Mouse (Mus musculus): Measurements from ENCODE around the gene Slc38a10. TPM values are rescaled to one million over a fixed set of nuclear protein-coding genes. Genes with fewer than 3 reads are reported as not detected.

The Slc38a10 gene
- polyA plus RNA-seq (2015; fragmentation: Nextera tagmentation; extraction: Ambion mirVana): 36.1 and 43.6 TPM in 2 replicates

GRCm38 (mm10) chr11:120151113-120151494 is at the start of gene Slc38a10:
Slc38a10 (minus strand) TSS chr11:120151346.

GRCm38 (mm10) chr11:120098588-120099511 is 52.3 kb downstream of the Slc38a10 start, which contains the start of the genes Tepsin and Ndufaf8:
Tepsin (minus strand) TSS chr11:120098731.
Ndufaf8 (plus strand) TSS chr11:120098928.

GRCm38 (mm10) chr11:120086702-120087152 is 64.4 kb downstream of the Slc38a10 start, which contains the start of gene Cep131:
Cep131 (minus strand) TSS chr11:120086827.

Small RNA genes within 50 kb of the gene (microRNA-seq; reads per million reads assigned to microRNA genes)
- 0 reads per million in 2 experiments for gene Gm25948

Other genes with a start within 250 kb of the Slc38a10 start
- gene Chmp6, start 237.9 kb downstream of the Slc38a10 start, polyA plus RNA-seq (2015; fragmentation: Nextera tagmentation; extraction: Ambion mirVana): 48.5 and 56.3 TPM in 2 replicates
- 6.2 and 11.2 TPM in 2 replicates for gene Baiap2, start 208.6 kb downstream of the Slc38a10 start, polyA plus RNA-seq (2015; fragmentation: Nextera tagmentation; extraction: Ambion mirVana)
- gene Aatk, start 104.2 kb downstream of the Slc38a10 start, polyA plus RNA-seq (2015; fragmentation: Nextera tagmentation; extraction: Ambion mirVana): 6.3 and 7.4 TPM in 2 replicates
- gene Cep131, start 64.5 kb downstream of the Slc38a10 start, polyA plus RNA-seq (2015; fragmentation: Nextera tagmentation; extraction: Ambion mirVana): 16.1 and 17.1 TPM in 2 replicates
- 8.4 and 8.9 TPM in 2 replicates for gene Tepsin, start 52.6 kb downstream of the Slc38a10 start, polyA plus RNA-seq (2015; fragmentation: Nextera tagmentation; extraction: Ambion mirVana)
- gene Ndufaf8, start 52.4 kb downstream of the Slc38a10 start, polyA plus RNA-seq (2015; fragmentation: Nextera tagmentation; extraction: Ambion mirVana): 89.7 and 97.9 TPM in 2 replicates
- gene Bahcc1, start 81.6 kb upstream of the Slc38a10 start, polyA plus RNA-seq (2015; fragmentation: Nextera tagmentation; extraction: Ambion mirVana): 2.8 and 3.3 TPM in 2 replicates
- 620 and 703 TPM in 2 replicates for gene Actg1, start 197.2 kb upstream of the Slc38a10 start, polyA plus RNA-seq (2015; fragmentation: Nextera tagmentation; extraction: Ambion mirVana)
- 3.7 and 3.9 TPM in 2 replicates for gene Fscn2, start 210.2 kb upstream of the Slc38a10 start, polyA plus RNA-seq (2015; fragmentation: Nextera tagmentation; extraction: Ambion mirVana)
- 13.6 and 17.9 TPM in 2 replicates for gene Faap100, start 227.4 kb upstream of the Slc38a10 start, polyA plus RNA-seq (2015; fragmentation: Nextera tagmentation; extraction: Ambion mirVana)

Data from skeletal muscle tissue, postnatal 0 days (tissue).